Mouse (Mus musculus): ENCODE measurements around the gene Col8a2.

- TF ChIP-seq CTCF (IDR thresholded peaks at IDR 0.05; ENCODE audit: borderline replicate concordance, insufficient read depth, low read length) (no peak), POLR2A (IDR thresholded peaks at IDR 0.05; ENCODE audit: low read depth, low read length) (no peak)
Observed at GRCm38 (mm10) chr4:126322646-126323045, 36.1 kb downstream of the Col8a2 start.

Measured in embryonic fibroblast, embryonic 13.5 days (primary cell).